Mouse (Mus musculus): ENCODE data around the gene Sarm1. TPM values are rescaled to one million over a fixed set of nuclear protein-coding genes. Genes with fewer than 3 reads are reported as not detected.

Gene Sarm1
- polyA plus RNA-seq, 1 experiment from 2014 or later = 3.2 TPM

GRCm38 (mm10) chr11:78430195-78430878, 67.2 kb downstream of the Sarm1 start:
- WGBS = 57% methylated on average over 11 of the region's 11 CpGs
- Histone ChIP-seq H3K4me3 (no peak overlapping the region), H3K27me3 (no peaks in the 10 kb centered on the region), H3K9ac (no peak overlapping the region), H3K4me2 (no peak overlapping the region), H3K27ac (no peak overlapping the region), H3K36me3 (no peaks in the 10 kb centered on the region), H3K4me1 (no peaks in the 10 kb centered on the region), H3K9me3 (no peaks in the 10 kb centered on the region)
- no peak for ATAC-seq (ENCODE audit: insufficient number of reproducible peaks, insufficient read depth, low FRiP score, low TSS enrichment, low read depth)

DNA sequence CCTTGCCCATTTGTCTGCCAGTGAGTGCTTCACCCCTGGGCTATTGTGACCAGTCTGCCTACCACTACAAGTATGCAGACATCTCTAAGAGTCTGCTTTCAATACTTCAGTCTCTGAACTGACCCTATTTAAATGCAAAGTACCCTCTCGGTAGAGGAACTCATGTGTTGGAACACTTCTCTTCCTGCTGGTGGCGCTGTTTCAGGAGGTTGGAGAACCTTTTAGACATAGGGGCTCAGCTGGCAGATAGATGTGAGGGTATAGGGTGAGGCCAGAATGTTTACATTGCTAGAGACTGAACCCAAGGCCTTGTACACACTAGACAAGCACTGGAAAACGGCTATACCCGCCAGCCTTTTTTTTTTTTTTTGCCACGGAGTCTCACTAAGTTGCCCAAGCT, 69.2 kb downstream of the Sarm1 start:
- Histone ChIP-seq H3K27me3 (no peaks in the 10 kb centered on the region), H3K4me3 (no peak overlapping the region), H3K9me3 (no peaks in the 10 kb centered on the region), H3K36me3 (no peaks in the 10 kb centered on the region), H3K27ac (no peak overlapping the region), H3K4me1 (no peaks in the 10 kb centered on the region), H3K9ac (no peak overlapping the region), H3K4me2 (no peak overlapping the region)
- 81% methylated on average over 5 of the region's 5 CpGs for WGBS
- ATAC-seq (ENCODE audit: insufficient number of reproducible peaks, insufficient read depth, low FRiP score, low TSS enrichment, low read depth) = peak; percentile 15; the same call in 1 of the 2 replicates

- H3K9ac ChIP-seq = no peak overlapping the region
- no peak for ATAC-seq (ENCODE audit: insufficient number of reproducible peaks, insufficient read depth, low FRiP score, low TSS enrichment, low read depth)
- no peak overlapping the region for H3K27ac ChIP-seq
- no peak overlapping the region for H3K4me3 ChIP-seq
- H3K4me1 ChIP-seq = no peaks in the 10 kb centered on the region
- H3K4me2 ChIP-seq = no peak overlapping the region
- H3K36me3 ChIP-seq = no peaks in the 10 kb centered on the region
- WGBS = 94% methylated on average over 6 of the region's 6 CpGs
- peaks cover 5% of the 10 kb centered on the region; the same call in 1 of the 2 replicates for H3K27me3 ChIP-seq
- H3K9me3 ChIP-seq = no peaks in the 10 kb centered on the region
Observed at GRCm38 (mm10) chr11:78427655-78428054, 69.9 kb downstream of the Sarm1 start.

DNA sequence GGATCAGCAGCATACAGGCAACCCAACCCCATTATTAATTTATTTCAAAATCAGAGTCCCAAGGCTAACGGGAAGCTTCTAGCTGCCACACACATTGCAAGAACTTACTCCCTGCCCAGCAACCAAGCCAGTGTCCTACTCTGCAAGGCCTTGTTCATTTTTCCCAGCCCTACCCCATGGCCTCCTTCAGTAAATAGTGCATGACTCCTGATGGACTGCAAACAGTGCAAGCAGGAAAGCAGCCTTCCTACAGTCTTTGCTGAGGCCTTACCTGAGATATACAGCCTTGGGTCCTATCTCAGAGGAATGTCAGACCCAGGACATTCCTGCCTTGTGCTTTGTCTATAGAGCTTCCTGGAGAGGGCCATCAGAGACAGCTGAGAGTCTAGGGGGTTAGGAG, 72.0 kb downstream of the Sarm1 start:
- Histone ChIP-seq H3K9me3 (no peaks in the 10 kb centered on the region), H3K4me3 (no peak overlapping the region), H3K4me1 (no peaks in the 10 kb centered on the region), H3K36me3 (no peaks in the 10 kb centered on the region), H3K27ac (no peak overlapping the region), H3K4me2 (no peak overlapping the region), H3K9ac (no peak overlapping the region), H3K27me3 (peaks cover 18% of the 10 kb centered on the region)
- no peak for ATAC-seq (ENCODE audit: insufficient number of reproducible peaks, insufficient read depth, low FRiP score, low TSS enrichment, low read depth)
- WGBS = 89% methylated on average over 1 of the region's 1 CpGs

DNA sequence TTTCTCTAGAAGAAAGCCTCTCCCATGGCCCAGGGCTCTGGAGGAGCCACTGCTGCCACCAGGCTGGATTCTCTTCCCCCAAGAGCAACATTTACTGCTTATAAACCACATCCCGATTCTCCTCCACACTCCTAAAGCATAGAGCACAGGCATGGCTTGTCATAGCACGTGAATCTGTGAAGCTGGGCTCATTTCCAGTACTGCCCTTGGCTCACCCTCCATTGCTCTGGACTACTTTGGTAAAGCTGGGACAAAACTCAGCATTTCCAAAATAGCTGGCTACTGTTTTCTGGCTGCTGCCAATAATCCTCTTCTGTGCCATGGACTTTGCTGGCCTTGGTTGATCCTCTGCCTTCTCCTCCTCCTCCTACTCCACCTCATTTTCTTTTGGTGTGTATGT, 73.2 kb downstream of the Sarm1 start:
- H3K4me3 ChIP-seq = no peak overlapping the region
- H3K36me3 ChIP-seq = no peaks in the 10 kb centered on the region
- no peak overlapping the region for H3K9ac ChIP-seq
- WGBS = 61% methylated on average over 2 of the region's 2 CpGs
- no peak for ATAC-seq (ENCODE audit: insufficient number of reproducible peaks, insufficient read depth, low FRiP score, low TSS enrichment, low read depth)
- no peak overlapping the region for H3K27ac ChIP-seq
- H3K27me3 ChIP-seq = peaks cover 18% of the 10 kb centered on the region
- no peak overlapping the region for H3K4me2 ChIP-seq
- H3K9me3 ChIP-seq = no peaks in the 10 kb centered on the region
- no peaks in the 10 kb centered on the region for H3K4me1 ChIP-seq

Other genes with a start within 250 kb of the Sarm1 start
- 73.7 and 79.6 TPM in 2 replicates for gene 2610507B11Rik, start 236.0 kb downstream of the Sarm1 start, polyA plus RNA-seq (2015; fragmentation: Nextera tagmentation; extraction: Ambion mirVana)
- gene BC030499, start 206.9 kb downstream of the Sarm1 start, polyA plus RNA-seq (2015; fragmentation: Nextera tagmentation; extraction: Ambion mirVana) = 0.28 TPM in 1 of 2 replicates, not detected in the other
- gene Spag5, start 196.2 kb downstream of the Sarm1 start, polyA plus RNA-seq (2015; fragmentation: Nextera tagmentation; extraction: Ambion mirVana) = 36.4 and 44.3 TPM in 2 replicates
- 16.6 and 21.1 TPM in 2 replicates for gene Aldoc, start 174.8 kb downstream of the Sarm1 start, polyA plus RNA-seq (2015; fragmentation: Nextera tagmentation; extraction: Ambion mirVana)
- 75.7 and 79.5 TPM in 2 replicates for gene Pigs, start 169.3 kb downstream of the Sarm1 start, polyA plus RNA-seq (2015; fragmentation: Nextera tagmentation; extraction: Ambion mirVana)
- 66.7 and 71.4 TPM in 2 replicates for gene Unc119, start 154.3 kb downstream of the Sarm1 start, polyA plus RNA-seq (2015; fragmentation: Nextera tagmentation; extraction: Ambion mirVana)
- gene Foxn1, start 111.2 kb downstream of the Sarm1 start, polyA plus RNA-seq (2015; fragmentation: Nextera tagmentation; extraction: Ambion mirVana) = 0.73 and 1.1 TPM in 2 replicates
- 0.62 TPM in 1 of 2 replicates, not detected in the other for gene Slc13a2, start 75.5 kb downstream of the Sarm1 start, polyA plus RNA-seq (2015; fragmentation: Nextera tagmentation; extraction: Ambion mirVana)
- 13.5 and 16.2 TPM in 2 replicates for gene Slc46a1, start 32.1 kb downstream of the Sarm1 start, polyA plus RNA-seq (2015; fragmentation: Nextera tagmentation; extraction: Ambion mirVana)
- 2.2 and 8.7 TPM in 2 replicates for gene Vtn, start 1.3 kb upstream of the Sarm1 start, polyA plus RNA-seq (2015; fragmentation: Nextera tagmentation; extraction: Ambion mirVana)
- gene Sebox, start 5.7 kb upstream of the Sarm1 start, polyA plus RNA-seq (2015; fragmentation: Nextera tagmentation; extraction: Ambion mirVana) = not detected in 2 replicates
- 46.6 and 50.9 TPM in 2 replicates for gene Tmem199, start 14.4 kb upstream of the Sarm1 start, polyA plus RNA-seq (2015; fragmentation: Nextera tagmentation; extraction: Ambion mirVana)
- 168 and 182 TPM in 2 replicates for gene Poldip2, start 14.4 kb upstream of the Sarm1 start, polyA plus RNA-seq (2015; fragmentation: Nextera tagmentation; extraction: Ambion mirVana)
- gene Tnfaip1, start 38.6 kb upstream of the Sarm1 start, polyA plus RNA-seq (2015; fragmentation: Nextera tagmentation; extraction: Ambion mirVana) = 73.0 and 78.1 TPM in 2 replicates
- gene Ift20, start 38.6 kb upstream of the Sarm1 start, polyA plus RNA-seq (2015; fragmentation: Nextera tagmentation; extraction: Ambion mirVana) = 176 and 183 TPM in 2 replicates
- gene Tmem97, start 53.0 kb upstream of the Sarm1 start, polyA plus RNA-seq (2015; fragmentation: Nextera tagmentation; extraction: Ambion mirVana) = 61.0 and 66.7 TPM in 2 replicates
- gene Nlk, start 199.6 kb upstream of the Sarm1 start, polyA plus RNA-seq (2015; fragmentation: Nextera tagmentation; extraction: Ambion mirVana) = 13.5 and 14.4 TPM in 2 replicates

Measured in embryonic facial prominence, embryonic 13.5 days (tissue).